27 mouse cellular contexts compared by ENCODE assay signal in genomic region chr11:83606396-83606795, GRCm38 (mm10). TPM values are rescaled to one million over a fixed set of nuclear protein-coding genes. Genes with fewer than 3 reads are reported as not detected.
"Had no signal": no experiment of that assay in that cellular context is flagged by ENCODE, and none has a peak within 500 bp of the region (broad histone marks: within the 10 kb centered on the region; RNA-seq: fewer than 3 reads in every experiment).

No protein-coding gene starts in this region.

- H3K9me3 ChIP-seq: lung, embryonic 15.5 days; midbrain, embryonic 10.5 days; midbrain, embryonic 12.5 days; neural tube, embryonic 13.5 days; neural tube, embryonic 15.5 days had no signal

- ATAC-seq: liver, postnatal 0 days; lung, postnatal 0 days; midbrain, embryonic 16.5 days had no signal

- H3K36me3 ChIP-seq: lung, embryonic 15.5 days; midbrain, embryonic 10.5 days; midbrain, embryonic 12.5 days; neural tube, embryonic 13.5 days; neural tube, embryonic 15.5 days had no signal

- H3K4me2 ChIP-seq: lung, embryonic 15.5 days; midbrain, embryonic 12.5 days; neural tube, embryonic 13.5 days; neural tube, embryonic 15.5 days had no signal

- H3K4me3 ChIP-seq: lung, embryonic 15.5 days; midbrain, embryonic 10.5 days; midbrain, embryonic 12.5 days; neural tube, embryonic 13.5 days; neural tube, embryonic 15.5 days had no signal

- H3K4me1 ChIP-seq: lung, embryonic 15.5 days; midbrain, embryonic 10.5 days; midbrain, embryonic 12.5 days; neural tube, embryonic 13.5 days; neural tube, embryonic 15.5 days had no signal

- DNase-seq: liver, postnatal 0 days; lung, adult 2 months; lung, postnatal 14 days; lung, postnatal 36 days; midbrain, embryonic 14.5 days; retina, postnatal 1 day; right cerebral cortex, adult 18-20 months; right cerebral cortex, postnatal 25 days; right cerebral cortex, postnatal 4 days; spleen, adult 18-20 months; thymus, adult 18-20 months; thymus, postnatal 14 days; thymus, postnatal 36 days had no signal

- H3K9ac ChIP-seq: liver, postnatal 0 days; lung, embryonic 15.5 days; midbrain, embryonic 12.5 days; neural tube, embryonic 13.5 days; neural tube, embryonic 15.5 days had no signal

- H3K27me3 ChIP-seq: lung, embryonic 15.5 days; midbrain, embryonic 12.5 days; neural tube, embryonic 13.5 days; neural tube, embryonic 15.5 days had no signal

- H3K27ac ChIP-seq: lung, embryonic 15.5 days; midbrain, embryonic 10.5 days; midbrain, embryonic 12.5 days; neural tube, embryonic 13.5 days; neural tube, embryonic 15.5 days had no signal

RNA-seq across cellular contexts. Expression of gene Rpl9-ps1, which starts 39.0 kb away (rescaled TPM):
- total RNA-seq: megakaryocyte-erythroid progenitor cell, adult 5-6 weeks; monocyte, adult 5-6 weeks had no signal
- polyA plus RNA-seq: liver, postnatal 0 days; lung, adult 2 months; lung, embryonic 15.5 days; lung, postnatal 0 days; midbrain, embryonic 10.5 days; midbrain, embryonic 12.5 days; midbrain, embryonic 14.5 days; midbrain, embryonic 16.5 days; neural tube, embryonic 11.5 days; neural tube, embryonic 13.5 days; neural tube, embryonic 15.5 days; small intestine, adult 2 months; stomach, embryonic 14.5 days; stomach, embryonic 16.5 days; thymus, postnatal 0 days had no signal

RNA-seq across cellular contexts. Expression of gene Ccl3, which starts 42.8 kb away (rescaled TPM):
- polyA plus RNA-seq: stomach, embryonic 14.5 days had no signal

RNA-seq across cellular contexts. Expression of gene Ccl4, which starts 56.0 kb away (rescaled TPM):
- polyA plus RNA-seq: midbrain, embryonic 10.5 days had no signal
